Mouse (Mus musculus) brain, embryonic 14.5 days (tissue): ENCODE data around the gene Scly.

Source experiments
- CTCF ChIP-seq: fragments of 200-500 bp; IDR thresholded peaks from 2 replicates; pipeline ENCODE4 v1.5.1; 2012; ENCODE audit warnings: inconsistent platforms, mild to moderate bottlenecking, moderate library complexity, borderline replicate concordance; ENCODE audit not compliant: insufficient read depth, insufficient read length; ENCODE audit errors: extremely low read depth
- POLR2A ChIP-seq: fragments of 200-500 bp; IDR thresholded peaks from 2 replicates; pipeline ENCODE4 v1.6.1; 2012; ENCODE audit warnings: mild to moderate bottlenecking, inconsistent platforms, borderline replicate concordance; ENCODE audit not compliant: poor library complexity, insufficient read depth, insufficient read length, severe bottlenecking; ENCODE audit errors: extremely low read depth

- no peak for TF ChIP-seq POLR2A
- no peak for TF ChIP-seq CTCF
These were observed 71.9 kb downstream of the Scly start for GRCm38 (mm10) chr1:91370055-91370454.
